Mouse (Mus musculus): ENCODE measurements around the gene Map2k4. TPM values are rescaled to one million over a fixed set of nuclear protein-coding genes. Genes with fewer than 3 reads are reported as not detected.

The Map2k4 gene
- polyA plus RNA-seq, 1 experiment from 2014 or later: 72.1 TPM

MicroRNAs within 50 kb of the gene (microRNA counts, 519-probe panel; counts per million panel counts)
- 110 counts per million, percentile 56 among the panel's probes with 10 or more counts for microRNA mmu-miR-744

Small RNA genes within 50 kb of the gene (microRNA-seq; reads per million reads assigned to microRNA genes)
- 8,372 reads per million, percentile 94 among the genes with 10 or more reads in this experiment for gene Mir744

Other genes with a start within 250 kb of the Map2k4 start
- 20.0 and 20.5 TPM in 2 replicates for gene Zkscan6, start 18.9 kb upstream of the Map2k4 start, polyA plus RNA-seq (2015; fragmentation: Nextera tagmentation; extraction: Ambion mirVana)